Mouse (Mus musculus): ENCODE results near the gene Hnrnpr. TPM values are rescaled to one million over a fixed set of nuclear protein-coding genes. Genes with fewer than 3 reads are reported as not detected.

Gene Hnrnpr
- total RNA-seq (2015) (80.0 and 85.4 TPM in 2 replicates), total RNA-seq (2017) (124 and 138 TPM in 2 replicates)

DNA sequence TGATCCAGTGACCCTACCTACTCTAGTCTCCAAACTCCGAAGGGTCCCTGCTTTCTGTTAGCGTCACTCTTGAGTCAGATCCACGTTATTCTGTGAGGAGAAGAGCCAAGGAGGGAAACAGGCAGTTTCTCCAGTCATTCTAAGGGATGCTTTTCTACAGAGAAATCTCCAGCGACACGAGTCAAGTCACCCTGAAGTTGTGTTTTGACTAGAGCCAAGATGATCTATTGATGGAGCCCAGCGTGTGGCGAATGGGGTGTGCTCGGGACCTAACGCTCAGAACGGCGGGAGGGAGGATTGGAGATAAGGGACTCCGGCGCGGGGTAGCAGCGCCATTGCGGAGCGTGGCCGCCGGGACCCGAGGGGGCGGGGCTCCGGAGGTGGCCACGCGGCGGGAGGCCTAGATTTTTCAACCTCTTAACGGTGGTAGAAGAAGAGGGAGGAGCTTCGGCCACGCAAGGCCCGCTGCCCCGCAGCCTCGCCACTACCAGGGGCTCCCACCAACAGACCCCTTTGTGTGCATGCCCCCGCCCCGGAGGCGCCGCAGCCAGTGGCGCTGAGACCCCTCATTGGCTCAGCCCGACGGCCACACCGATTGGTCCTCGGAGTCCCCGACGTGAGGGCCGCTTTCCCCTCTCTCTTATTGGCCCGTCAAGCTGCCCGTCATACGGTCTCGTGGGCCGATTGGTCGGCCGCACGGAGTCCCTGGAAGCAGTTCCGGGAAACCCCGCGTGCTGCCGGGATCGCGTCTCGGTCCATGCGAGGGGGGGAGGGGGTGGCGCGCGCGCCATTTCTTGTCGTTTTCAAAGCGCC lies at the start of gene Hnrnpr:
Gene Hnrnpr (plus strand): TSS at position 714 of the 813 bp plus-strand sequence.
- peak; percentile 98 for ATAC-seq (ENCODE audit: poor library complexity, severe bottlenecking)

DNA sequence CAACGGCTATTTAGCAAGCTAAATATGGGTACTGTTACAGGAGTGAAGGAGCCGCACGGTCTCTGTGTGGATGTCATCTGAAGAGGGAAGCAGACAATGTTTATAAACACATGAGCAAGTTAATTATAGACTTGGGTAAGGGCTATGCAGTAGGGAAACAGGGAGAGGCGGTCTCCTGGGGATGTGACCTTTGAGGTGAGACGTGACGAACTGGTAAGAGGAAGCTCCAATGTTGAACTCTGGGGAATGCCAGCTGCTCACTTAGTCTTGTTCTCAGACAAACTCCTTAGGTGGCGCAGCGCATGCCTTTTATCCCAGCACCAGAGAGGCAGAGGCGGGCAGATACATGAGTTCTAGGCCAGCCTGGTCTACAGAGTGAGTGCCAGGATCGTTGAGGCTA lies 48.8 kb upstream of the Hnrnpr start:
- ATAC-seq (ENCODE audit: poor library complexity, severe bottlenecking): no peak

DNA sequence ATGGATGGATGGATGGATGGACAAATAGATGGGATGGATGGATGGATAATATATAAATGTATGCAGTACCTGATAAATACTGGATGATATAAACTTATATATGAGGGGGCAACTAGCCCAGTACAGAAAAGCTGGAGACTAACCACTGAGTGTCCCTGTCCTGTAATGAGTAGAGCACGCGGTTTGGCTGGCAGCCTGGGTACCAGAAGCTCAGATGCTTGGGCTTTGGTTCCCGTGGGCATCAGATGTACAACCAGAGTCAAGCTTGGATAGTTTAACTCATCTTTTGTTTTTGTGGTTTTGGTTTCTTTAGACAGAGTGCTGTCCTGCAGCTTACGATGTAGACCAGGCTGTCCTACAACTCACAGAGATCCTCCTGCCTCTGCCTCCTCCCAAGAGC lies 47.2 kb upstream of the Hnrnpr start:
- no peak for ATAC-seq (ENCODE audit: poor library complexity, severe bottlenecking)

- peak; percentile 99 for ATAC-seq (ENCODE audit: poor library complexity, severe bottlenecking)
Observed at GRCm38 (mm10) chr4:136266716-136267343, 43.9 kb upstream of the Hnrnpr start.

GRCm38 (mm10) chr4:136268912-136269311 lies 41.8 kb upstream of the Hnrnpr start:
- no peak for ATAC-seq (ENCODE audit: poor library complexity, severe bottlenecking)

- no peak for ATAC-seq (ENCODE audit: poor library complexity, severe bottlenecking)
Observed at GRCm38 (mm10) chr4:136270648-136271047, 40.1 kb upstream of the Hnrnpr start.

GRCm38 (mm10) chr4:136281097-136281496 lies 29.6 kb upstream of the Hnrnpr start:
- ATAC-seq (ENCODE audit: poor library complexity, severe bottlenecking): no peak

GRCm38 (mm10) chr4:136281611-136282010 lies 29.1 kb upstream of the Hnrnpr start:
- no peak for ATAC-seq (ENCODE audit: poor library complexity, severe bottlenecking)

DNA sequence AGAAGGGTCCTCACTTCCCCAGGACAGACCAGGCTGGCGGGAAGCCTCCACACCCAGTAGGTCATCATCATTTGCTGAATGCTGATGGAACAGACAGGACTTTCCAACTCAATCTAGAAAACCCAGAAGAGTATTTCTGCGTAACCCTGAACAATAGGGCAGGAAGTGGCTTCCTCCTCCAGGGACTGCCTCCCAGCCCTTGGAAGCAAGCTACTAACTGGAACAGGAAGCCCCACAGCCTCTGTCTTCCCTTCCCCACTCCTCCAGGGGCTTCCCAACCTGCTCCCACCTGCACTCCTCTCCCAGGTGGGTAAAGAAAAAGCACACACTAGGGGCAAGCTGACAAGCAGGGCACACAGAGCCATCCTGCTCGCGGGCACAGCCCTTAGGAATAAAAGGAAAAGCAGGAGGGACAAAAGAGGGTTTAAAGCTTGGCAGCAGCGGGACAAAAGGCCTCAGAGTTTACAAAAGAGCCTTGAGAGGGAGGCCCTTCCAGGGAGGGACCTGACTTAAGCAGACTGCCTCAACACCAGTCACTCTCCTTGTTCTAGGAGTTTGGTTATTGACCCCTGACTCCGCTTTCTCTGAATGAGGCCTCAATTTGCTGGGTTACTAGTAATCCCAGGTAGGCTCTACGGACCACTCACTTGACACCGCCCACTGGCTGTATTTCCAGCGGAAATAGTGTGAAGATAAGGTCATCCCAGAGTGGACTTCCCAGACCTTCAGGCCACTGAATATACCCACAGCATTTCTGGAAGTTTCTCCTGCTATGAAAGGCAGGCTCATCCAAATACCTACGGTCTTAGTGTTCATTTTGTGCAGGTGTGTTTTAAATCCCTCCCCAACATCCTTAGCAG lies 27.9 kb upstream of the Hnrnpr start:
- no peak for ATAC-seq (ENCODE audit: poor library complexity, severe bottlenecking)

DNA sequence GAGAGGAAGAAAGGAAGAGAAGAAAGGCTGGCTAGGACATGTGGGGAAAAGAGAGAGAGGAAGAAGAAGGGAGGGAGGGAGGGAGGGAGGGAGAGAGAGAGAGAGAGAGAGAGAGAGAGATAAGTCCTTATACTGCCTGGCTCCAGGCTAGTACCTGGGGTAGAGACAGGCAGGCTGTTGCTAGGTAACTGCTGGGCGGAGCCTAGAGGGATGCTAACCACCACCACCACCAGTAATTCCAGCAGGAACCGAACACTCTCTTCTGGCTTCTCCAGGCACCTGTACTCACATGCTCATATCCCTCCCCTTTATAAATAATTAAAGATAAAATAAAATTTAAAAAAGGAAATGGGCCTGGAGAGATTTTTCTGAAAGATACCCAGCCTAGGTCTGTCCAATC lies 27.0 kb upstream of the Hnrnpr start:
- no peak for ATAC-seq (ENCODE audit: poor library complexity, severe bottlenecking)

GRCm38 (mm10) chr4:136284455-136284854 lies 26.3 kb upstream of the Hnrnpr start, which contains the start of gene Zfp46:
Zfp46 (plus strand) TSS chr4:136284683.
- ATAC-seq (ENCODE audit: poor library complexity, severe bottlenecking): no peak

GRCm38 (mm10) chr4:136284891-136285290 lies 25.9 kb upstream of the Hnrnpr start:
- no peak for ATAC-seq (ENCODE audit: poor library complexity, severe bottlenecking)

- ATAC-seq (ENCODE audit: poor library complexity, severe bottlenecking): peak; percentile 94
Observed at GRCm38 (mm10) chr4:136285348-136285810, 25.4 kb upstream of the Hnrnpr start.

DNA sequence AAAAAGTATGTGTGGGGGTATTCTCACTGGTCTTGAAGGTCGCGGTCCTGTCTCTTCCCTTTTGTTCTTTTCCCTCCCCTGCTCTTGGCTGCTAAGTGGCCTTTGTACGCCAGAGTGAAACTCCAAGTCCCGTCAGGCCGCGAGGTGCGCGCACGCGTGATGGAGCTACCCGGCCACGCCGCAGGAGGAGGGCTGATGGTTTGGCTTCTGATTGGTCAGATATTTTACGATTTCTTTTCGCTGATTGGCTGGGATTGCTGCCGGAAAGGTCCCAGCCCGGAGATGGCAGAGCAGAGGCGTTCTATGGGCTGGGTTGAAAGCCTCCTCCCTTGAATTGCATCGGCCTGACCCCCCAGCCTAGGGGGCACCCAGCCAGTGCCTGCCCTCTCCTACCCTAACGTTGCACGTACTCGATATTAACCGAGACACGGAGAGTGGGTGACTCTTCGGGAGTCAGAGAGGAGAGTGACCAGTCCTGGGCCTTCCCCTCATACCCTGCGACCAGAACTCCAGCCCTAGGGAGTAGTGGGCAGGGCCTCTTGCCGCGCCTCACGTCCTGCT lies 24.9 kb upstream of the Hnrnpr start:
- ATAC-seq (ENCODE audit: poor library complexity, severe bottlenecking): peak; percentile 93

GRCm38 (mm10) chr4:136289918-136290780 lies 20.6 kb upstream of the Hnrnpr start:
- ATAC-seq (ENCODE audit: poor library complexity, severe bottlenecking): no peak

- no peak for ATAC-seq (ENCODE audit: poor library complexity, severe bottlenecking)
Observed at GRCm38 (mm10) chr4:136290781-136291595, 19.8 kb upstream of the Hnrnpr start.

DNA sequence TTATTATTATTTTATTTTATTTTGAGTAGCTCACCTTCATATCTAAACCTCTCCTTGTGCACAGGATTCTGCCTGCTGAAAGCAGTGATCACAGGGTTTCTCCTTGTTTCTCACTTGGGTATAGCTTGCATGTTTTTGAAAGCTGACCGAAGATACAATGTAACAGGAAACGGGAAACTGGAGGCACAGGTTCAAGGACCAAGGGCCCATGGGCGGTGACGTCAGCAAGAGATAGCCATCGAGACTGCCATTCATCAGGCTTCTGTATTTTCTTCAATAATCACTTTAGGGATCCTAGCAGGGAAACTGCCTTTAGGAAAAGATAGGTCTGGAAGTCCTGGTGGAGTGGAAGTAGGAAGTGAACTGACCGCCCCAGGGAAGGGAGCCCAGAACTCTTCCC lies 19.1 kb upstream of the Hnrnpr start:
- no peak for ATAC-seq (ENCODE audit: poor library complexity, severe bottlenecking)

DNA sequence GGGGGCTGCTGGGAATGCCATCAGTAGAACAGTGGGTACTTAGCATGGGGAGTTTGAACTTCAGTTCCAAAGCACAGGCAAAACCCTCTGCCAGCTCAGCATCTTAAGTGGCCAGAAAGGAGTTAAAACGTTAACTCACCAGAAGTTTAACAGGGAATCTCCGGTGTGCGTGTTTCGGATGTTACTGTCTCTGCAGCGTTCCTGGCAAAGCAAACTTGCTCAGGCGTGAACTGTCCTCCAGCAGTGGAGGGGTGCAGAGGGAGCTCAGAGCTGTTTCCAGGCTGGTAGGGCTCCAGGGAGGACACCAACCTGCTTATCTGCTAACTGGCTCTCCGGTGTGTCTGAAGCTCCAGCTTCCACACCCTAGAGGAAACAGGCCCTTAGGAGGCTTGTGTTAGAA lies 14.8 kb upstream of the Hnrnpr start:
- no peak for ATAC-seq (ENCODE audit: poor library complexity, severe bottlenecking)

DNA sequence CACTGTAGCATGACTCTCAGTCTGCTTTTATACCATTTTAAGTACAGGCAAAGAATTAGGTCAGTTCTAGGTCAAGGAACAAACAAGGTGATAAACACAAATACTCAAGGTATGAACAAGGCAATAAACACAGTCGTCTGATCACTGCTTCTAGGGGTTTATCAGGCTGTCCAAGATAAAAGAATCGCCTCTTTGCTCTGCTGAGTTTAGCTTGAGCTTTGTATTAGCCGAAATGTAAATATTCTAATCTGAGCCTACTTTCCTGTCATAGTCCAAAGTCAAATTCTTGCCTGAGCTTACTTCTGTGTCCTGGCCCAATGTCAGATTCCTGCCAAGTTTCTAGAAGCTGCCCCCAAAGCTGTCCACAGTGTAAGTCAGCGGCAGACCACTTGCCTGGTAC lies 8.3 kb upstream of the Hnrnpr start:
- no peak for ATAC-seq (ENCODE audit: poor library complexity, severe bottlenecking)

Data from megakaryocyte, adult 5-6 weeks (primary cell).